Mouse (Mus musculus): Measurements from ENCODE around the gene Colgalt1. TPM values are rescaled to one million over a fixed set of nuclear protein-coding genes. Genes with fewer than 3 reads are reported as not detected.

Gene Colgalt1
- polyA plus RNA-seq, 1 experiment from 2014 or later: 74.5 TPM

- ATAC-seq (replicated peaks): peak; percentile 81
- peaks cover 36% of the 10 kb centered on the region for H3K4me1 ChIP-seq
- peak overlapping the region; percentile 73 for H3K4me3 ChIP-seq
- no peaks in the 10 kb centered on the region for H3K36me3 ChIP-seq (replicated peaks)
- H3K27me3 ChIP-seq (replicated peaks): no peaks in the 10 kb centered on the region
- H3K9me3 ChIP-seq: no peaks in the 10 kb centered on the region
- peak overlapping the region; percentile 80 for H3K4me2 ChIP-seq
- H3K9ac ChIP-seq: peak overlapping the region; percentile 75
- WGBS: 4% methylated on average over 60 of the region's 60 CpGs
- H3K27ac ChIP-seq: peak overlapping the region; percentile 98
Observed at GRCm38 (mm10) chr8:71592374-71593170, 18.2 kb upstream of the Colgalt1 start.

- H3K27ac ChIP-seq: no peak overlapping the region
Observed at GRCm38 (mm10) chr8:71593556-71594323, 17.1 kb upstream of the Colgalt1 start.

GRCm38 (mm10) chr8:71594324-71594722, 16.5 kb upstream of the Colgalt1 start:
- H3K27ac ChIP-seq: no peak overlapping the region
- whole genome bisulfite sequencing: 92% methylated on average over 4 of the region's 4 CpGs
- no peak overlapping the region for H3K4me2 ChIP-seq
- H3K4me1 ChIP-seq: peaks cover 36% of the 10 kb centered on the region
- no peak for ATAC-seq (replicated peaks)
- no peak overlapping the region for H3K4me3 ChIP-seq
- no peak overlapping the region for H3K9ac ChIP-seq
- H3K9me3 ChIP-seq: no peaks in the 10 kb centered on the region
- no peaks in the 10 kb centered on the region for H3K36me3 ChIP-seq (replicated peaks)
- H3K27me3 ChIP-seq (replicated peaks): no peaks in the 10 kb centered on the region

More at GRCm38 (mm10) chr8:71593556-71594323, 17.1 kb upstream of the Colgalt1 start:
- Histone ChIP-seq H3K4me1 (peaks cover 36% of the 10 kb centered on the region), H3K27me3 (replicated peaks) (no peaks in the 10 kb centered on the region), H3K9ac (no peak overlapping the region; the same call in 1 of the 2 replicates), H3K36me3 (replicated peaks) (no peaks in the 10 kb centered on the region), H3K9me3 (no peaks in the 10 kb centered on the region), H3K4me3 (no peak overlapping the region), H3K4me2 (peak overlapping the region; percentile 80)
- ATAC-seq (replicated peaks): no peak
- 95% methylated on average over 8 of the region's 8 CpGs for WGBS

- no peak overlapping the region for H3K4me3 ChIP-seq
- H3K27me3 ChIP-seq (replicated peaks): peaks cover 12% of the 10 kb centered on the region
- no peaks in the 10 kb centered on the region for H3K36me3 ChIP-seq (replicated peaks)
- peak overlapping the region; percentile 20; the same call in 1 of the 2 replicates for H3K4me2 ChIP-seq
- H3K9ac ChIP-seq: peak overlapping the region; percentile 10; the same call in 1 of the 2 replicates
- H3K9me3 ChIP-seq: no peaks in the 10 kb centered on the region
- no peak overlapping the region for H3K27ac ChIP-seq
- WGBS: 8% methylated on average over 27 of the region's 27 CpGs
- ATAC-seq (replicated peaks): no peak
- peaks cover 31% of the 10 kb centered on the region for H3K4me1 ChIP-seq
Observed at GRCm38 (mm10) chr8:71595862-71596261, 14.9 kb upstream of the Colgalt1 start.

- no peak for ATAC-seq (replicated peaks)
- no peaks in the 10 kb centered on the region for H3K36me3 ChIP-seq (replicated peaks)
- H3K4me3 ChIP-seq: no peak overlapping the region
- H3K27ac ChIP-seq: no peak overlapping the region
- no peak overlapping the region for H3K4me2 ChIP-seq
- H3K27me3 ChIP-seq (replicated peaks): peaks cover 15% of the 10 kb centered on the region
- no peak overlapping the region for H3K9ac ChIP-seq
- 62% methylated on average over 6 of the region's 6 CpGs for WGBS
- no peaks in the 10 kb centered on the region for H3K9me3 ChIP-seq
- H3K4me1 ChIP-seq: peaks cover 25% of the 10 kb centered on the region
Observed at GRCm38 (mm10) chr8:71596384-71596783, 14.4 kb upstream of the Colgalt1 start.

GRCm38 (mm10) chr8:71596798-71597197, 14.0 kb upstream of the Colgalt1 start:
- WGBS: 81% methylated on average over 4 of the region's 4 CpGs
- ATAC-seq (replicated peaks): no peak
- no peak overlapping the region for H3K4me2 ChIP-seq

GRCm38 (mm10) chr8:71597451-71597850, 13.3 kb upstream of the Colgalt1 start, which contains the start of gene Fam129c:
Gene Fam129c (plus strand): TSS chr8:71597648.
- Histone ChIP-seq H3K4me2 (no peak within 1 kb of the TSS), H3K27me3 (replicated peaks) (peaks cover 26% of the 10 kb centered on the region), H3K9ac (no peak within 1 kb of the TSS), H3K27ac (no peak within 1 kb of the TSS), H3K36me3 (replicated peaks) (no peaks in the 10 kb centered on the region), H3K9me3 (no peaks in the 10 kb centered on the region), H3K4me1 (peaks cover 31% of the 10 kb centered on the region), H3K4me3 (no peak within 1 kb of the TSS)
- WGBS: 83% methylated on average over 3 of the region's 3 CpGs
- ATAC-seq (replicated peaks): no peak

More at GRCm38 (mm10) chr8:71596798-71597197, 14.0 kb upstream of the Colgalt1 start:
- Histone ChIP-seq H3K4me1 (peaks cover 25% of the 10 kb centered on the region), H3K36me3 (replicated peaks) (no peaks in the 10 kb centered on the region), H3K9me3 (no peaks in the 10 kb centered on the region), H3K27me3 (replicated peaks) (peaks cover 19% of the 10 kb centered on the region), H3K4me3 (no peak overlapping the region), H3K27ac (no peak overlapping the region), H3K9ac (no peak overlapping the region)

GRCm38 (mm10) chr8:71598375-71598774, 12.4 kb upstream of the Colgalt1 start:
- Histone ChIP-seq H3K36me3 (replicated peaks) (no peaks in the 10 kb centered on the region), H3K27me3 (replicated peaks) (peaks cover 35% of the 10 kb centered on the region), H3K4me3 (no peak overlapping the region), H3K9ac (no peak overlapping the region), H3K27ac (no peak overlapping the region), H3K9me3 (no peaks in the 10 kb centered on the region), H3K4me1 (peaks cover 31% of the 10 kb centered on the region), H3K4me2 (no peak overlapping the region)
- ATAC-seq (replicated peaks): no peak

GRCm38 (mm10) chr8:71598841-71599240, 12.0 kb upstream of the Colgalt1 start:
- Histone ChIP-seq H3K9ac (no peak overlapping the region), H3K36me3 (replicated peaks) (no peaks in the 10 kb centered on the region), H3K4me1 (peaks cover 28% of the 10 kb centered on the region), H3K27me3 (replicated peaks) (peaks cover 39% of the 10 kb centered on the region), H3K4me2 (no peak overlapping the region), H3K27ac (no peak overlapping the region), H3K4me3 (no peak overlapping the region), H3K9me3 (no peaks in the 10 kb centered on the region)
- WGBS: 94% methylated on average over 5 of the region's 5 CpGs
- no peak for ATAC-seq (replicated peaks)

- peak overlapping the region; percentile 37 for H3K4me3 ChIP-seq
- peak; percentile 69 for ATAC-seq (replicated peaks)
- peak overlapping the region; percentile 2; the same call in 1 of the 2 replicates for H3K27ac ChIP-seq
- peaks cover 44% of the 10 kb centered on the region for H3K27me3 ChIP-seq (replicated peaks)
- peak overlapping the region; percentile 43 for H3K4me2 ChIP-seq
- no peaks in the 10 kb centered on the region for H3K9me3 ChIP-seq
- peaks cover 17% of the 10 kb centered on the region for H3K4me1 ChIP-seq
- H3K36me3 ChIP-seq (replicated peaks): no peaks in the 10 kb centered on the region
- H3K9ac ChIP-seq: peak overlapping the region; percentile 13; the same call in 1 of the 2 replicates
- WGBS: 3% methylated on average over 64 of the region's 65 CpGs
Observed at GRCm38 (mm10) chr8:71601939-71602665, 8.7 kb upstream of the Colgalt1 start.

- WGBS: 1% methylated on average over 32 of the region's 32 CpGs
Observed at GRCm38 (mm10) chr8:71602666-71603334, 8.0 kb upstream of the Colgalt1 start.

More at GRCm38 (mm10) chr8:71602666-71603334, 8.0 kb upstream of the Colgalt1 start:
- Histone ChIP-seq H3K9ac (peak overlapping the region; percentile 13; the same call in 1 of the 2 replicates), H3K4me2 (peak overlapping the region; percentile 43), H3K4me3 (peak overlapping the region; percentile 37), H3K27me3 (replicated peaks) (peaks cover 44% of the 10 kb centered on the region), H3K4me1 (peaks cover 17% of the 10 kb centered on the region), H3K36me3 (replicated peaks) (no peaks in the 10 kb centered on the region), H3K9me3 (no peaks in the 10 kb centered on the region), H3K27ac (peak overlapping the region; percentile 2; the same call in 1 of the 2 replicates)
- peak; percentile 72 for ATAC-seq (replicated peaks)

All from midbrain, embryonic 15.5 days (tissue).